Comparison of ENCODE assay signal across 7 mouse cellular contexts in genomic region chr2:130840846-130841245, GRCm38 (mm10).
DNase-seq lines count a peak whose midpoint lies in the region; ATAC-seq and TF ChIP-seq lines count a peak whose summit lies in the region.

No protein-coding gene starts in this region.

- 19% methylated on average over 4 of the region's 4 CpGs for WGBS in heart, embryonic 14.5 days
- WGBS in liver, adult 2 months: 19% methylated on average over 4 of the region's 4 CpGs

- no peak for TF ChIP-seq CTCF in liver, adult 2 months (IDR thresholded peaks at IDR 0.05; ENCODE audit: low read depth, low read length)

- ATAC-seq in heart, embryonic 14.5 days (ENCODE audit: insufficient number of reproducible peaks, insufficient read depth, low FRiP score, low read depth): no peak
- ATAC-seq in megakaryocyte, adult 5-6 weeks (ENCODE audit: poor library complexity, severe bottlenecking): no peak

- no peaks in the 10 kb centered on the region for H3K9me3 ChIP-seq in heart, embryonic 14.5 days (ENCODE audit: control insufficient read depth, low read length)

- peak overlapping the region; percentile 75 for H3K4me2 ChIP-seq in heart, embryonic 14.5 days (ENCODE audit: low read length)

- H3K79me2 ChIP-seq in liver, adult 2 months (ENCODE audit: control insufficient read depth, insufficient read depth, low read length): peaks cover 4% of the 10 kb centered on the region; the same call in 1 of the 2 replicates

- peaks cover 16% of the 10 kb centered on the region for H3K36me3 ChIP-seq in heart, embryonic 14.5 days (ENCODE audit: control insufficient read depth, insufficient read depth, low read length)
- H3K36me3 ChIP-seq in liver, adult 2 months (ENCODE audit: control insufficient read depth, insufficient read depth, low read length): peaks cover 1% of the 10 kb centered on the region; the same call in 1 of the 2 replicates

- no peak overlapping the region for H3K4me3 ChIP-seq in heart, embryonic 14.5 days (ENCODE audit: control insufficient read depth in 1 of 2, insufficient read depth in 1 of 2, low read depth in 1 of 2, low read length in 2 of 2)
- H3K4me3 ChIP-seq in liver, adult 2 months (ENCODE audit: insufficient read depth, low read depth, low read length): no peak overlapping the region

- no peak for TF ChIP-seq POLR2A in liver, adult 2 months (IDR thresholded peaks at IDR 0.05; ENCODE audit: extremely low read depth, insufficient read depth, low read length)

- peaks cover 9 to 35% of the 10 kb centered on the region in 2 experiments for H3K4me1 ChIP-seq in heart, embryonic 14.5 days (ENCODE audit: control insufficient read depth in 2 of 2, insufficient read depth in 2 of 2, low read length in 2 of 2)
- peaks cover 1% of the 10 kb centered on the region for H3K4me1 ChIP-seq in liver, adult 2 months (ENCODE audit: control insufficient read depth, insufficient read depth, low read length)

- H3K9ac ChIP-seq in heart, embryonic 14.5 days (ENCODE audit: low read length): no peak overlapping the region; the same call in 1 of the 2 replicates
- no peak overlapping the region for H3K9ac ChIP-seq in liver, adult 2 months (ENCODE audit: low read depth, low read length)

- no peak overlapping the region; a peak in 1 of 4 replicates for H3K27ac ChIP-seq in heart, embryonic 14.5 days (replicated peaks in 1 of 2; ENCODE audit: control insufficient read depth in 1 of 2, insufficient read depth in 1 of 2, low read depth in 2 of 2, low read length in 2 of 2)
- H3K27ac ChIP-seq in liver, adult 2 months (replicated peaks; ENCODE audit: insufficient read depth, low read depth, low read length): no peak overlapping the region

- peak; percentile 59 for DNase-seq in c-Kit-positive CD71-positive TER-119-positive erythroid progenitor cells, embryonic 14.5 days (ENCODE audit: low spot score)
- DNase-seq in embryo, embryonic 11.5 days (ENCODE audit: low read depth, low spot score): peak; percentile 58
- peak; percentile 90 for DNase-seq in kidney, postnatal 14 days
- DNase-seq in liver, adult 2 months (ENCODE audit: extremely low read depth, low read depth, low spot score): peak; percentile 74
- DNase-seq in neural tube, embryonic 10.5 days (ENCODE audit: extremely low spot score, low spot score): peak; percentile 39

- H3K27me3 ChIP-seq in heart, embryonic 14.5 days (ENCODE audit: control insufficient read depth, insufficient read depth, low read length): no peaks in the 10 kb centered on the region
- no peaks in the 10 kb centered on the region for H3K27me3 ChIP-seq in liver, adult 2 months (ENCODE audit: control insufficient read depth, insufficient read depth, low read length)

Comparison
In these comparisons a context has a peak if more than half of its experiments do, and no peak if none do; other contexts are left out.
1. DNase-seq: peak in every context shown above with its lines; median percentile 90 in kidney, postnatal 14 days; 74 in liver, adult 2 months; 59 in c-Kit-positive CD71-positive TER-119-positive erythroid progenitor cells, embryonic 14.5 days; 58 in embryo, embryonic 11.5 days; 39 in neural tube, embryonic 10.5 days.